Mouse (Mus musculus): ENCODE data around the gene Iqgap2.

GRCm38 (mm10) chr13:95826178-95826577 lies 65.5 kb downstream of the Iqgap2 start:
- no peak for TF ChIP-seq CTCF (IDR thresholded peaks at IDR 0.05; ENCODE audit: insufficient read depth, low read length)
- no peak for TF ChIP-seq POLR2A (IDR thresholded peaks at IDR 0.05; ENCODE audit: borderline replicate concordance, extremely low read depth, low read depth, low read length)
